ENCODE assay signal across 8 mouse cellular contexts in genomic region chr16:92158461-92159091, GRCm38 (mm10).
DNase-seq lines count a peak whose midpoint lies in the region; ATAC-seq lines count a peak whose summit lies in the region.

No protein-coding gene starts in this region.

- H3K36me3 ChIP-seq in embryonic facial prominence, embryonic 14.5 days (ENCODE audit: control insufficient read depth, insufficient read depth, low read length): no peaks in the 10 kb centered on the region
- no peaks in the 10 kb centered on the region for H3K36me3 ChIP-seq in heart, embryonic 12.5 days
- no peaks in the 10 kb centered on the region for H3K36me3 ChIP-seq in kidney, embryonic 15.5 days
- H3K36me3 ChIP-seq in limb, embryonic 12.5 days: no peaks in the 10 kb centered on the region
- no peaks in the 10 kb centered on the region for H3K36me3 ChIP-seq in midbrain, embryonic 14.5 days (ENCODE audit: control insufficient read depth, insufficient read depth, low read length)
- no peaks in the 10 kb centered on the region for H3K36me3 ChIP-seq in stomach, embryonic 16.5 days (ENCODE audit: control insufficient read depth, insufficient read depth, low read length)

- DNase-seq in brain, adult 2 months (ENCODE audit: low read depth, low spot score): peak; percentile 97
- peak; percentile 91 for DNase-seq in embryonic facial prominence, embryonic 14.5 days (ENCODE audit: low spot score)
- DNase-seq in midbrain, embryonic 14.5 days: peak; percentile 89
- no peak for DNase-seq in spleen, postnatal 10 days (ENCODE audit: low spot score in 2 of 2)

- H3K4me2 ChIP-seq in embryonic facial prominence, embryonic 14.5 days (ENCODE audit: low read depth, low read length): peak overlapping the region; percentile 94
- peak overlapping the region; percentile 85 for H3K4me2 ChIP-seq in heart, embryonic 12.5 days
- H3K4me2 ChIP-seq in kidney, embryonic 15.5 days: peak overlapping the region; percentile 94
- H3K4me2 ChIP-seq in limb, embryonic 12.5 days: peak overlapping the region; percentile 86
- H3K4me2 ChIP-seq in midbrain, embryonic 14.5 days (ENCODE audit: low read length): peak overlapping the region; percentile 94
- H3K4me2 ChIP-seq in stomach, embryonic 16.5 days (ENCODE audit: low read depth, low read length): peak overlapping the region; percentile 92

- H3K9ac ChIP-seq in embryonic facial prominence, embryonic 14.5 days (ENCODE audit: low read depth, low read length): peak overlapping the region; percentile 66
- peak overlapping the region; percentile 57 for H3K9ac ChIP-seq in heart, embryonic 12.5 days
- peak overlapping the region; percentile 43 for H3K9ac ChIP-seq in kidney, embryonic 15.5 days
- H3K9ac ChIP-seq in limb, embryonic 12.5 days (replicated peaks): peak overlapping the region; percentile 57
- H3K9ac ChIP-seq in midbrain, embryonic 14.5 days (replicated peaks; ENCODE audit: low read length): peak overlapping the region; percentile 64
- peak overlapping the region; percentile 72 for H3K9ac ChIP-seq in stomach, embryonic 16.5 days (ENCODE audit: low read length)

- WGBS in embryonic facial prominence, embryonic 14.5 days: 3% methylated on average over 30 of the region's 30 CpGs
- 2% methylated on average over 30 of the region's 30 CpGs for WGBS in heart, embryonic 12.5 days
- WGBS in kidney, embryonic 15.5 days: 1% methylated on average over 29 of the region's 30 CpGs
- 3% methylated on average over 30 of the region's 30 CpGs for WGBS in limb, embryonic 12.5 days
- 2% methylated on average over 30 of the region's 30 CpGs for WGBS in midbrain, embryonic 14.5 days
- WGBS in stomach, embryonic 16.5 days: 1% methylated on average over 30 of the region's 30 CpGs

- ATAC-seq in embryonic facial prominence, embryonic 14.5 days (ENCODE audit: low read depth): peak; percentile 97
- peak; percentile 91 for ATAC-seq in heart, embryonic 12.5 days (ENCODE audit: insufficient number of reproducible peaks, low FRiP score)
- ATAC-seq in kidney, embryonic 15.5 days (replicated peaks; ENCODE audit: low FRiP score): peak; percentile 95
- peak; percentile 93 for ATAC-seq in limb, embryonic 12.5 days (ENCODE audit: insufficient number of reproducible peaks, insufficient read depth, low FRiP score, low TSS enrichment, low read depth)
- ATAC-seq in midbrain, embryonic 14.5 days (ENCODE audit: low FRiP score, low TSS enrichment): peak; percentile 94
- peak; percentile 94 for ATAC-seq in stomach, embryonic 16.5 days (ENCODE audit: insufficient read depth, low FRiP score)

- H3K4me3 ChIP-seq in embryonic facial prominence, embryonic 14.5 days (ENCODE audit: low read depth, low read length): peak overlapping the region; percentile 49
- H3K4me3 ChIP-seq in heart, embryonic 12.5 days: peak overlapping the region; percentile 50
- H3K4me3 ChIP-seq in kidney, embryonic 15.5 days (replicated peaks): peak overlapping the region; percentile 55
- H3K4me3 ChIP-seq in limb, embryonic 12.5 days (replicated peaks): peak overlapping the region; percentile 49
- H3K4me3 ChIP-seq in midbrain, embryonic 14.5 days (replicated peaks; ENCODE audit: low read depth, low read length): peak overlapping the region; percentile 48
- H3K4me3 ChIP-seq in stomach, embryonic 16.5 days (replicated peaks; ENCODE audit: low read length): peak overlapping the region; percentile 52

- no peaks in the 10 kb centered on the region for H3K9me3 ChIP-seq in embryonic facial prominence, embryonic 14.5 days (ENCODE audit: control insufficient read depth, low read length)
- no peaks in the 10 kb centered on the region for H3K9me3 ChIP-seq in heart, embryonic 12.5 days (replicated peaks)
- no peaks in the 10 kb centered on the region for H3K9me3 ChIP-seq in kidney, embryonic 15.5 days (replicated peaks)
- no peaks in the 10 kb centered on the region for H3K9me3 ChIP-seq in limb, embryonic 12.5 days
- no peaks in the 10 kb centered on the region for H3K9me3 ChIP-seq in midbrain, embryonic 14.5 days (ENCODE audit: control insufficient read depth, low read length)
- no peaks in the 10 kb centered on the region for H3K9me3 ChIP-seq in stomach, embryonic 16.5 days (replicated peaks; ENCODE audit: control insufficient read depth, low read length)

- H3K27ac ChIP-seq in embryonic facial prominence, embryonic 14.5 days (replicated peaks; ENCODE audit: low read depth, low read length): peak overlapping the region; percentile 68
- no peak overlapping the region for H3K27ac ChIP-seq in heart, embryonic 12.5 days (ENCODE audit: poor library complexity, severe bottlenecking)
- H3K27ac ChIP-seq in kidney, embryonic 15.5 days: peak overlapping the region; percentile 83
- H3K27ac ChIP-seq in limb, embryonic 12.5 days: peak overlapping the region; percentile 79
- peak overlapping the region; percentile 78 for H3K27ac ChIP-seq in midbrain, embryonic 14.5 days (replicated peaks; ENCODE audit: low read depth, low read length)
- peak overlapping the region; percentile 50 for H3K27ac ChIP-seq in stomach, embryonic 16.5 days (ENCODE audit: low read length)

- peaks cover 14% of the 10 kb centered on the region; the same call in 1 of the 2 replicates for H3K4me1 ChIP-seq in embryonic facial prominence, embryonic 14.5 days (ENCODE audit: control insufficient read depth, insufficient read depth, low read length)
- peaks cover 6% of the 10 kb centered on the region; the same call in 1 of the 2 replicates for H3K4me1 ChIP-seq in heart, embryonic 12.5 days (replicated peaks)
- H3K4me1 ChIP-seq in kidney, embryonic 15.5 days: peaks cover 20% of the 10 kb centered on the region
- H3K4me1 ChIP-seq in limb, embryonic 12.5 days (replicated peaks): peaks cover 22% of the 10 kb centered on the region
- H3K4me1 ChIP-seq in midbrain, embryonic 14.5 days (ENCODE audit: control insufficient read depth, insufficient read depth, low read length): peaks cover 11% of the 10 kb centered on the region; the same call in 1 of the 2 replicates
- peaks cover 14% of the 10 kb centered on the region for H3K4me1 ChIP-seq in stomach, embryonic 16.5 days (ENCODE audit: control insufficient read depth, insufficient read depth, low read length)

- H3K27me3 ChIP-seq in embryonic facial prominence, embryonic 14.5 days (replicated peaks; ENCODE audit: control insufficient read depth, insufficient read depth, low read length): no peaks in the 10 kb centered on the region
- no peaks in the 10 kb centered on the region for H3K27me3 ChIP-seq in heart, embryonic 12.5 days (replicated peaks)
- H3K27me3 ChIP-seq in kidney, embryonic 15.5 days: no peaks in the 10 kb centered on the region
- H3K27me3 ChIP-seq in limb, embryonic 12.5 days: peaks cover 5% of the 10 kb centered on the region; the same call in 1 of the 2 replicates
- no peaks in the 10 kb centered on the region for H3K27me3 ChIP-seq in midbrain, embryonic 14.5 days (ENCODE audit: control insufficient read depth, insufficient read depth, low read length)
- no peaks in the 10 kb centered on the region for H3K27me3 ChIP-seq in stomach, embryonic 16.5 days (ENCODE audit: control insufficient read depth, insufficient read depth, low read length)

Comparison
In these comparisons a context has a peak if more than half of its experiments do, and no peak if none do; other contexts are left out.
1. DNase-seq: peak in brain, adult 2 months (single experiment), embryonic facial prominence, embryonic 14.5 days (single experiment) and midbrain, embryonic 14.5 days (single experiment); none in spleen, postnatal 10 days (0 of 2).
2. Peak in every context shown above with its lines, with median percentiles within 50 percentile points of each other: ATAC-seq, H3K4me2 ChIP-seq, H3K4me3 ChIP-seq and H3K9ac ChIP-seq.